Mouse (Mus musculus) 3T3-L1 (cell line): ENCODE measurements at regions not wholly inside any gene's neighbourhood (a gene's known extent, or its start where the extent isn't known, plus 50 kb on each side); places are given as distances from the start of the nearest gene placed in this dataset.
A peak's percentile ranks its signal among the peaks of the same experiment; 100 is the strongest.

ENCODE experiments used
- DNase-seq: peaks from one replicate; pipeline ENCODE4 v3.0.0-alpha.2; 2015; ENCODE audit warnings: low read depth, low spot score

DNA sequence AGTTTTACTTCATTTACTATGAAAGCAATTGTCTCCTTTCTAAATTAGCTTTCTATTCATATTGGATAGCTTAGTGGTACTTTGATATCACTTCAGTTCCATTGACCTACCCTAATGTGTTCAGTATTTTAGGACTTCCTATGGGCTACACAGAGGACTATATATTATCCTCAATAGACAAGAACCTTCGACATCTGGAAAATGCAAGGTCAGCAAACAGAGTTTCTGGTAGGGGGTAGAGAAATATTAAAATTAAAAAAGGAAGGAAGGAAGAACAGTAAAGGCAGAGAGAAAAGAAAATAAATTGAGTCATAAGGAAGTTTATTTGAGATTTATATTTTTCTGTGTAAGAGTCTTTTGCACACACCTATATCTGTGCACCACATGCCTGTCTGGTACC, 107.4 kb upstream of the Insig1 start:
- DNase-seq: no peak

DNA sequence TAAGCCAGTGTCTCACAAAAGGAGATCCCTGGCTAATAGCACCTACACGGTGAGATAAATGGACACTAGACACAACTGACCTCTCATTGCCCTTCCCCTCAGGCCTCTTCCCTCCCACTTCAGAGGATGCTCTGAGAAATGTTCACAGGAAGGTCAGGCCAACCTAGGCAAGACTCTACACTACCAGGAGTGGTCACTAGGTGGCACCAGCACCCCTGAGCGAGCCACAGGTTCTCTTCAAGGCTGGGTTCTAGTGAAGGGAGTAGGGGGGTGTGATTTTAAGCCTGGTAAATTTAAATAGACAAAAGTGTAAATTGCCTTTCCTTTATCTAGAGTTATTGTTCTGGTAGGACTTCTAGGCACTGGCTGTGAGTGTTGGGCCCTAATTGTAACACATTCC, 76.0 kb upstream of the Insig1 start:
- DNase-seq: peak; percentile 80

DNA sequence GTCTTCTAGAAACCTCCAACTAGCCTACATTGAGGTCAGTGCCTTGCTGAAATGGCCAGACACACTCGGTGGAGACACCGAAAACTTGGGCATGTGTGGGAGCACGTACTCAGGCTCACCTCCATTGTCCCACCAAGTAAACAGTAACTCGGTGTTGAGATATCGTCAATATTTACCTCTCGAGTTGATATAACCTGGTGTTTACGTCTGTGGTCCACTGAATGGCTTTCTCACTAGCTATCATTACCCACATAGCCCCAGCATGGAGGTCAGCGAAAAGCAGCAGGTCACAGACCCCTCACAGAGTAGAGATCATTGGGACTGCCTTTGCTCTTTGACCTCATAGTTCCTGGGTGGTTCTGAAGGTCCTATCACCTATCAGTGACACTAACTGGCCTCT, 73.4 kb upstream of the Insig1 start:
- DNase-seq: no peak

DNA sequence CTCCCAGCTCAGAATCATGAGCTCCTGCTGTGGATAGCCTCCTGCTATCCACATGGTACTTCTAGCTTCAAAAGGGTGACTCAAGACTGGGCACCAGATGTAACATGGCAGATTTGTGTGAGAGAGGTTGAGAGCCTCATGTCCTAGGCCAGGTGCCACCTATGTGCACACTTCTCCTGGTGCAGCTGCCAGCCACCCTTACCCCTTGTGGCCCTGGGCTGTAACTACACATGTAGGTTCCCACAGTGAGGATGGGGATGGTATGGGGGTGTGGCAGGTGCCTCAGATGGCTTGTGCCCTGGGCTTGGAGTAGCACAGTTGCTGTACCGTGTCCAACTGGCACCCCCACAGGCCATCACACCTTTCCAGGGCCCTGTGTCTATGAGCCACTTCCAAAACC, 68.2 kb upstream of the Insig1 start:
- peak; percentile 10 for DNase-seq

DNA sequence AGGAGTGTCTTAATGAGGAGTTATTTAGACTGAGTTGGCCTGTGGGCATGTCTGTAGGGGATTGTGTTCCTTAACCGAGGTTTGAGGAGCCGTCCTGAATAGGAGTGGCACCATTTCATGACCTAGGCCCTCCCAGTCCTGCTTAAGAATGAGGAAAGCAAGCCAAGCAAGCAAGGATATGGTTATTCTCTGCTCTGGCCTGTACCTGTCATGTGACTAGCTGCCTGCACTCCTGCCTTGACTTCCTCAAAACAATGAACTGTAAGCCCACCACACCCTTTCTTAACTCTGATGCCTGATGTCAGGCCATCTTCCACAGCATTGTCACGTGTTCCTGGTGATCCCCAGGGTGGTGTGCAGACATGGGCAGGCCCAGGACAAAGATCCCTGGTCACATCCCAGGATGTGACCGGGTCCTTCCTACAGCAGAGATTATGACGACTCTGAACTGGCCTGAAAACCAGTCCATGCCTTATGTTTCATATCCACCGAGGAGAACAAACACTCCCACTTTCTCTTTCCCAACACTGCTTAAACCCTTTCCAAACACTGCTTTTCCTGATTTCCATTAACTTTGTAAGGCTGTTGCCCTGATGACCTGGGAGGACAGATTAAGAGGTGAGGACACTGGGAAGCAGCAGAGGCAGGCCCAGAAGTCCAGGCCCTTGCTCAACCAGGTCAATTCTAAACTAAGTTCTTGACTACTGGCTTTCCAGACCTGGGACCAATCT, 67.2 kb upstream of the Insig1 start:
- DNase-seq: no peak

DNA sequence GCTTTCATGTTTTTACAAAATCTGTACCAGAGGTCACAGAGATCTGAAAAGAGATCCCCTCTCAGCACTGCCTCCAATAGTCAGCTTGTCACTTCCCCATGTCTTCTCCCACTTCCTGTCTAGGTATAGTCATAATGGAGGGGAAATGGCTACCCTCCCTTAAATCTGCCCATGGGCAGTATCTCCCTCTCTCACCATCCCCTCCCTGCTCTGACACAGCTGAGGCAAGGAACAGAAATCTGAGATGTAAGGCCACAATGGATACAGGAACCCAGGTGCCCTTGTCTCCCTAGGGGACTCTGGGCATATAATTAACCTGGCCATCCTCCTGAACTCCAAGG, 66.7 kb upstream of the Insig1 start:
- DNase-seq: no peak

DNA sequence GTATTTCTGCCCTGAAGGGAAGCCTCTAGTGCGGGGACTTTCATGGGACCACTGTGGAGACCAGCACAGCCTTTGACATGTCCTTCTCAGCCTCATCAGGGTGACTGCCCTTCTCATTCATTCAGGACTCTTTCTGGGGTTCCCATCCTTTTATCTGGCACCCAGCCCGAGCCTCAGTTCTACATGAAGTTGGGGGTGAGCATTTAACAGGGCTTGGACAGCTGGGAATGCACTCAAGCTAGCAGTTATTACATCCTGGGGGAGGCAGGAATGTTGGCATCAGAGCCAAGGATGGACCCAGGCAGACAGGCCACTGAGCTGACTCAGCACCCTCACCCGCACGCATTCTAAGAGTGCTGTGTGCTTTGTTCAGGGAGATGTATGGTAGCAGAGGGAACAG, 61.8 kb upstream of the Insig1 start:
- DNase-seq: no peak

DNA sequence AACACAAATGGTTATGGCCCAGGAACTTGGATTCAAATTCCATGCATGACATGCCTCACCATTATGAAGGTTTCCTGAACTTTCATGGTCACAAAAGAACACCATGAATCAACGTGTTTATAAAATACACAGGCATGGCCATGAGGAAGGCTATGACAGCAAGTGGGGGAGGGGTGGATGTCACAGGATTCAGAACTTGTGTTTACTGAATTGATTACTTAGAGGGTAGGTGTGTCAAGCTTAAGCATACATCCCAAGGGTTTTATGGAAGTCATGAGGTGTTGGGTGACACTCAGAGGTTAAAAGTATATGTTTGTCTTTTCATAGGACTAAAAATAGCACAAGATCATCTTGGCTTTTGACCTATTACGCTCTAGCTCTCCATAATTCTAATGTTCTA, 61.3 kb upstream of the Insig1 start:
- DNase-seq: no peak

DNA sequence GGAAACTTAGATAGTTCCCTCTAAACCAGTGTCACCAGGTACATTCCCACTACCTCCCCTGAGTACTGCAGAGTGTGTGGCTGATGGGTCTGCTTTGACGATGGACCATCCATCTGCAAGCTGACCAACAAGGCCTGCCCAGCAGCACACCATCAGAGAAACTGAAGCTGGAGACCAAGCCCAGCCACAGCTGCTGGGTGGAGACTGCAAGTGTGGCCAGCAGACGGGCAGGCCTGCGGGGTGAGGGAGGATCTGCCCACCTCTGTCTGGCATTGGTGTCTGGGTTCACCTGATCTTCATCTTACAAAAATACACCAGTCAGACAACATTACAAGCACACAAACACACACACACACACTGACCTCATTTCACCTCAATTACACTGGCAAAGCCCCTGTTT, 60.6 kb upstream of the Insig1 start:
- no peak for DNase-seq

DNA sequence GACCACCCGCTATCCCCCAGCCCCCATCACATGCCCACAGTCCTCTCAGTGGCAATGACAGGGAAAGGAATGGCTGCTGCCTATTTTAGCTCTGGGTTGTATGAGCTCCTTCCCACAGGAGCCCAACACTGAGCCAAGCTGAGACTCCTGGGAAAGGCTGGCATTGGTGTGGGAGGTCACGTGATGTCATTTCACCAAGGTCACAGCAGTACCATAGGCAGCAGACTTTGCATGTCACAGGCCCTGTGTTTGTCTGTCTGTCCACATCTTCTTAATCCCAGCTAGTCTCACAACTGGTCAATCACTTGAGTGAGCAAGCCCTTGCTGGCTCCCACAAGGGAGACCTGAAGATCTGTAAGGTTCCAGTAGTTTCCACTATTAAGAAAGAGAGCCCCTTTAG, 58.7 kb upstream of the Insig1 start:
- no peak for DNase-seq

DNA sequence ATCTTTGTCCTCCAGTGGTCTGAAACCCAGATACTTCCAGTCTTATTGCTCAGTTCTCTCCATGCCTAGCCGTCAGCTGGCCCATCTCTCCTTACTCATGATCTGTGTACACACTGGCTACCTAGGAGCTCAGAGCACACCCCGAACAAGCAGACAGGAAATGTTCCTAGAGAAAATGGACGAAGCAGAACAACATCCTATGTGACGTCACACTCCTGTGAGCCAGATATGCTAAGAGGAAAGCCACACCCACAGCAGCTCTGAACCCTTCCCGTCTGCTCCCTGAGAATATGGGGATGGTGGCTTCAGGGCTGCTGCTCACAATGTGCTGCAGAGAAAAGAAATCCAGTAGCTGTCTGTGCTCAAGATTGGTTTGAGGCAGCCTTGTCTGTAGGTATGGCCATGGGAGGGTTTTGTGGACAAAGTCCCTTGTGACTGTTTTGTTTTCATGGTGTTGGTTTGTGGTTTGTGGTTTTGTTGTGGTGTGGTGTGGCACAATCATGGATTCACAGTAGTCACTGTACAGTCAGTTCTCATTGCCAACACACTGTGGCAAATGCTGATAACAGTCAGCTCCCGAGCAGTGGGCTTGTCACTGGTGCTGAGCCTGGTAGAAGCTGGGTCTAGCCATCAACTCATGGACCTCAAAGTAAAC, 57.4 kb upstream of the Insig1 start:
- DNase-seq: peak; percentile 19

DNA sequence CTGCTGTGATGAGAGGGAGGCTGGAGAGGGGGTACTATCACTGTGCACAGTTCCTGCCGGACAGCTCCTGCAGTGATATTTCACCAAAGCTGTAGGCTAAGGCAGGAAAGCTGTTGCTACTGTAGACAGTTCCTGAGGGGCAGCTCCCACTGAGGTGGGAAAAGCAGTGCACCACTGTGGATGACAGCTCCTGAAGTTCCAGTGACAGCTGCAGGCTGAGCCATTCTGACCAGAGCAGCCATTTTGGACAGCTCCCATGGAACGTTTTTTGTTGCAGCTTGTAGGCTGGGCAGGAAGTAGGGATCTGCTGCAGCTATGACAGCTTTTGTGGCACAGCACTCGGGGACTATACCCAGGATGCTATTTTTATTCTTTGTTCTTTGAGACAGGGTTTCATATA, 51.3 kb upstream of the Insig1 start:
- no peak for DNase-seq
